Mouse (Mus musculus): ENCODE measurements around the gene Ski.

- TF ChIP-seq CTCF (IDR thresholded peaks at IDR 0.05; ENCODE audit: borderline replicate concordance, extremely low read depth, insufficient read depth, insufficient read length) (no peak), POLR2A (IDR thresholded peaks at IDR 0.05; ENCODE audit: borderline replicate concordance, extremely low read depth, insufficient read depth, insufficient read length, poor library complexity, severe bottlenecking) (no peak)
Measured at GRCm38 (mm10) chr4:155117396-155117978, 104.9 kb downstream of the Ski start.
